Mouse (Mus musculus) hindbrain, embryonic 16.5 days (tissue): ENCODE data around the gene Tshb. TPM values are rescaled to one million over a fixed set of nuclear protein-coding genes. Genes with fewer than 3 reads are reported as not detected.

Experiments
- ATAC-seq: fragments of 200-750 bp; cut with Nextera tagmentation; 2 replicates; pipeline ENCODE4 v1.8.0; 2017; ENCODE audit warnings: moderate TSS enrichment, moderate library complexity
- H3K27ac ChIP-seq: fragments of 300-500 bp; sonication (generic); 2 replicates; pipeline ENCODE4 v1.5.1; 2014; ENCODE audit warnings: low read depth, mild to moderate bottlenecking, control low read depth, low read length, moderate library complexity
- H3K27me3 ChIP-seq: fragments of 300-500 bp; sonication (generic); replicated peaks from 2 replicates; pipeline ENCODE4 v1.6.1; 2014; ENCODE audit warnings: low read length; ENCODE audit not compliant: control insufficient read depth, insufficient read depth
- H3K36me3 ChIP-seq: fragments of 300-500 bp; sonication (generic); 2 replicates; pipeline ENCODE4 v1.6.1; 2014; ENCODE audit warnings: mild to moderate bottlenecking, low read length, moderate library complexity, mixed read lengths; ENCODE audit not compliant: control insufficient read depth, insufficient read depth
- H3K4me1 ChIP-seq: fragments of 300-500 bp; sonication (generic); 2 replicates; pipeline ENCODE4 v1.6.1; 2014; ENCODE audit warnings: low read depth, low read length; ENCODE audit not compliant: control insufficient read depth, insufficient read depth
- H3K4me2 ChIP-seq: fragments of 300-500 bp; sonication (generic); 2 replicates; pipeline ENCODE4 v1.6.1; 2014; ENCODE audit warnings: mild to moderate bottlenecking, low read length, control low read depth, moderate library complexity
- H3K4me3 ChIP-seq: fragments of 300-500 bp; sonication (generic); 2 replicates; pipeline ENCODE4 v1.5.1; 2014; ENCODE audit warnings: mild to moderate bottlenecking, low read length, control low read depth, moderate library complexity
- H3K9ac ChIP-seq: fragments of 300-500 bp; sonication (generic); 2 replicates; pipeline ENCODE4 v1.6.1; 2014; ENCODE audit warnings: low read depth, mild to moderate bottlenecking, control low read depth, low read length, moderate library complexity
- H3K9me3 ChIP-seq: fragments of 300-500 bp; sonication (generic); 2 replicates; pipeline ENCODE4 v1.6.1; 2014; ENCODE audit warnings: mild to moderate bottlenecking, low read length, moderate library complexity; ENCODE audit not compliant: control insufficient read depth
- WGBS: fragments of 180-500 bp; shearing (Covaris S2); extraction: QIAGEN DNeasy Blood & Tissue Kit; methylation state at CpG from one replicate; pipeline ENCODE4 v1.1.7; 2014; 5-methylcytosine and 5-hydroxymethylcytosine counted together
- polyA plus RNA-seq: library from polyadenylated mRNA; unstranded; fragments of >200 nt; fragmentation: Nextera tagmentation; extraction: Ambion mirVana; gene quantifications from 2 replicates; pipeline ENCODE4 v1.2.1, GENCODE M21; 2015

The Tshb gene
- polyA plus RNA-seq, 1 experiment from 2014 or later: 0.40 TPM

DNA sequence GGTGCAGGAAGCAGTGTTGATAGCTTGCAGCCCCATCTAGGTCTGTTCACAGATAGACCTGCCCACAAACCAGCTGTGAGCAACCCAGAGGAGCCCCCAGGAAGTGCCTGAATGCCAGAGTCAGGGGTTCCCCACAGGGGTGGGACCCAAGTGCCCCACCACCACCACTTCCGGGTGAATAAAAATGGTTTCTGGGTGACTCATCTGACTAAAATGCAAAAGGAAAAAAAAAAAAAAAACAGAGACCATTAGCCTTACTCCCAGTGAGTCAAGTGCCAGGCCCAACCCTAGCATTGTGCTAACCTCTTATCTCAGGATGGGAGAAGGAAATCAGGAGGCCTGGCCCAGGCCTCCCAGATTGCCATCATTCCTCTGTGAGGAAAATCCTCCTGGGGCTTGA is 26.7 kb downstream of the Tshb start:
- H3K4me1 ChIP-seq: no peaks in the 10 kb centered on the region
- WGBS: 65% methylated on average over 1 of the region's 1 CpGs
- ATAC-seq: no peak
- H3K27me3 ChIP-seq: no peaks in the 10 kb centered on the region
- no peaks in the 10 kb centered on the region for H3K9me3 ChIP-seq
- H3K36me3 ChIP-seq: peaks cover 6% of the 10 kb centered on the region; the same call in 1 of the 2 replicates
- no peak overlapping the region for H3K9ac ChIP-seq
- no peak overlapping the region for H3K27ac ChIP-seq
- H3K4me3 ChIP-seq: no peak overlapping the region
- no peak overlapping the region for H3K4me2 ChIP-seq

DNA sequence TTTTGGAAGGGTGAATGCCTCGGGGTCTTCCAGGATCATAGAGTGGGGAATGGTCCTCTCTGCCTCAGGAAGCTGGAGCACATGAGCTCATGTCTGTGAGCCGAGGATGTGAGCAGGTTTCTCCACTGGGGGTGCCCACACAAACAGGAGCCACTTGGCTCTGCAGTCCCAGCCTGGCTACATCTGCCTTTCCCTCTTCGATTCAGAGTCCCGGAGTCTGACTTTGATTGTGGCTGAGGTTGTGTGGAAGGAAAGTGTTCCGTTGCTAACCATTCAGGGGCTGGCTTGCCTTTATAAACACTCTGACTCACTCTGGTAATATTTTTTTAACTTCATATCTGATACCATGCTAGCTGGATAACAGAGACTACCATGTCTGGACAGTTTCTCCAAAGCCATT is 30.1 kb downstream of the Tshb start:
- no peak overlapping the region for H3K4me3 ChIP-seq
- no peaks in the 10 kb centered on the region for H3K9me3 ChIP-seq
- no peak overlapping the region for H3K9ac ChIP-seq
- no peak overlapping the region for H3K4me2 ChIP-seq
- H3K27ac ChIP-seq: no peak overlapping the region
- H3K4me1 ChIP-seq: no peaks in the 10 kb centered on the region
- 0 out of 2 replicates have a peak, but pooled peaks cover 4% of the 10 kb centered on the region for H3K36me3 ChIP-seq
- H3K27me3 ChIP-seq: no peaks in the 10 kb centered on the region
- 83% methylated on average over 5 of the region's 5 CpGs for WGBS
- ATAC-seq: no peak

DNA sequence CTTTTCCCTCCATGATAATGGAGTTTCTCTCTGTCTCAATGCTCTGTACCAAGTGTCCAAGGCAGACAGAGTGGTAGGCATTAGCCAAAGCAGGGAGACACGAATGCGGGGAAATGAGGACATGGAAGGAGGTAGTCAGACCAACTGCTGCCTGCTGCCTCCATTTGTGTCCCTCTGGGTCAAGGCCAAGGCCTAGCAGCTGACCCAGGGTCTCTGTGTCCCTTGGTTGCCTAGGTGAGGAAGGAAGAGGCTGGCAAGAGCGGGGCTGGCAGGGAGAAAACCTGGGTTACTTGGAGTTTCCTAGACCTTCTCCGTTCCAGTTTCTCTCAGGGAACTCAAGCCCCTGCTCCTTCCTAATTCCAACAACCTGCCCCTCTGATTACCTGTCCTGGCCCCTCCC is 30.5 kb downstream of the Tshb start:
- H3K9ac ChIP-seq: no peak overlapping the region
- no peak overlapping the region for H3K4me3 ChIP-seq
- WGBS: 97% methylated on average over 4 of the region's 4 CpGs
- H3K27ac ChIP-seq: no peak overlapping the region
- H3K9me3 ChIP-seq: no peaks in the 10 kb centered on the region
- 0 out of 2 replicates have a peak, but pooled peaks cover 4% of the 10 kb centered on the region for H3K36me3 ChIP-seq
- H3K4me1 ChIP-seq: no peaks in the 10 kb centered on the region
- H3K4me2 ChIP-seq: no peak overlapping the region
- no peak for ATAC-seq
- no peaks in the 10 kb centered on the region for H3K27me3 ChIP-seq

DNA sequence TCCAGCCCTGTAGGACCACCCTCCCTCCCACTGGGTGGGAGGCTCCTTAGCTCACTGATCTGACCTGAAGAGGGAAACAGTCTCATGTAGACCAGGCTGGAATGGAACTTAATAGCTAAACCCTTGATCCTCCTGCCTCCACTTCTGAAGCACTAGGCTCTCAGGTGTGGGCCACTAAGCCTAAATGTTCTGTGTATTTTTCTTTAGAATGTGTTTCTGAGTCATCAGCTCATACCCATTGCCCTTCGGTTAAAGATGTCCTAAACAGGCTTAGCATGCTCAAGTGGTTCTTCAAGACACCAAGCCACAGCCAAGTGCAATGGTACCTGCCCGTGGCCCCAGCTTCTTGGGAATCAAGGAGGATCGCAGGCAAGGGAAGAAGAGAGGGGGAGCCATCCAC is 31.0 kb downstream of the Tshb start:
- 0 out of 2 replicates have a peak, but pooled peaks cover 4% of the 10 kb centered on the region for H3K36me3 ChIP-seq
- H3K4me3 ChIP-seq: no peak overlapping the region
- WGBS: 98% methylated on average over 3 of the region's 3 CpGs
- H3K27me3 ChIP-seq: no peaks in the 10 kb centered on the region
- no peak for ATAC-seq
- H3K9me3 ChIP-seq: no peaks in the 10 kb centered on the region
- H3K9ac ChIP-seq: no peak overlapping the region
- no peak overlapping the region for H3K4me2 ChIP-seq
- no peaks in the 10 kb centered on the region for H3K4me1 ChIP-seq
- no peak overlapping the region for H3K27ac ChIP-seq

DNA sequence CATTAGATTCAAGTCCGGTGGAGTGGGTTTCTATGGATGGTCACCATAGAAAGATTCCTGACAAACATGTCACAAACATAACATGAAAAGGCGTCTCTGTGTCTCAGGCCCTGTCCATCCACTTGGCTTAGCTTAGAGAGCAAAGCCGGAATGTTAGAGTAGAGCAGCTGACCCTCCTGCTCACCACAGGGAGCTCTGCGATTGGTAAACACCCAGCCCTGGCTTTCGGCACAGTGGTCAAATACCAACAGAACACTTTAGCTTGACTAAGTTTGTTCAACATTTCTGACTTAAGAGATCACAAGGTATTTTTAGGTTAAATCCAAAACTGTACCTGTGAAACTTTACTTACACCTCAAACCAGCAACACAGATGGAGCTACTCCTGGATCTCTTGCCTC is 31.4 kb downstream of the Tshb start:
- ATAC-seq: no peak
- Histone ChIP-seq H3K9me3 (no peaks in the 10 kb centered on the region), H3K4me2 (no peak overlapping the region), H3K27me3 (no peaks in the 10 kb centered on the region), H3K9ac (no peak overlapping the region), H3K36me3 (0 out of 2 replicates have a peak, but pooled peaks cover 4% of the 10 kb centered on the region), H3K4me1 (no peaks in the 10 kb centered on the region), H3K4me3 (no peak overlapping the region), H3K27ac (no peak overlapping the region)
- 81% methylated on average over 5 of the region's 5 CpGs for WGBS

DNA sequence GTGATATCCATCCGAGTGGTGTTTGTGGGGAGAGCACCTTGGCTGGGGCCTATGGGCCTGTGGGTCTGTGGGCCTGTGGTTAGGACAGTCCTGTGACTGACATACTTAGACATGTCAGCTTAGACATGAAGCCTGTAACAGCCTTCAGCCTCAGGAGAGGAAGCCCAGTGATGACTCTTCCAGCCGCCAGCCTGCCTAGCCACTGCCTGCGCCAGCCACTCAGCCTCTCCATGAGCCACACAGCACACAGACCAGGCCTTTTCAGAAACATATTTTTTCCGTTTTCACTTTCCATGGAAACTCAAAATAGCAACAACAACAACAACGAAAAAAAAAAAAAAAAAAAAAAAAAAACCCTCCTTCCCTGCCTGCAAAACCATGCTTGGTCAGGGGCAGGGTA is 33.8 kb downstream of the Tshb start:
- no peak overlapping the region for H3K4me3 ChIP-seq
- no peaks in the 10 kb centered on the region for H3K27me3 ChIP-seq
- 86% methylated on average over 5 of the region's 5 CpGs for WGBS
- H3K9ac ChIP-seq: no peak overlapping the region
- H3K27ac ChIP-seq: no peak overlapping the region
- H3K4me1 ChIP-seq: peaks cover 7% of the 10 kb centered on the region
- H3K36me3 ChIP-seq: 0 out of 2 replicates have a peak, but pooled peaks cover 4% of the 10 kb centered on the region
- no peaks in the 10 kb centered on the region for H3K9me3 ChIP-seq
- ATAC-seq: no peak
- no peak overlapping the region for H3K4me2 ChIP-seq

DNA sequence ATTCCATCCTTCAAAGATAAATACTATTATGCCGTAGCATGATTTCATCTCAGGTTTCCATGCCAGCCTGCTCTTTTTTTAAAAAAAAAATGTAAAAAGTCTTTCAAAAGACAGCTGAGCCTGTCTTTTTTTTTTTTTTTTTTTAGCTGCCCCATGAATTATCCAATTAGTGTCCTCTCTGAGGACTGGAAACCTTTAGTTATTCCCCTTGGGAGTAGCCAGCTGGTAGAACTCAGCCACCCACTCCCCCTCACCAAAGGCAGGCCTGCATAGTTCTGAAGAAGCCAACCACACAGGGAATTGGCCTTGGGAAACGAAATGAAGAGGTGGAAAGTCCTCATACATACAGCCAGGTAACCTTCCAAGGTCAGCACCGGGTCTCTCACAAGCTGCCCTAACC is 34.5 kb downstream of the Tshb start:
- 0 out of 2 replicates have a peak, but pooled peaks cover 4% of the 10 kb centered on the region for H3K36me3 ChIP-seq
- no peak overlapping the region for H3K4me3 ChIP-seq
- no peaks in the 10 kb centered on the region for H3K9me3 ChIP-seq
- no peak overlapping the region for H3K4me2 ChIP-seq
- H3K27me3 ChIP-seq: no peaks in the 10 kb centered on the region
- no peak for ATAC-seq
- peaks cover 7% of the 10 kb centered on the region for H3K4me1 ChIP-seq
- 80% methylated on average over 3 of the region's 3 CpGs for WGBS
- H3K9ac ChIP-seq: no peak overlapping the region
- H3K27ac ChIP-seq: no peak overlapping the region

DNA sequence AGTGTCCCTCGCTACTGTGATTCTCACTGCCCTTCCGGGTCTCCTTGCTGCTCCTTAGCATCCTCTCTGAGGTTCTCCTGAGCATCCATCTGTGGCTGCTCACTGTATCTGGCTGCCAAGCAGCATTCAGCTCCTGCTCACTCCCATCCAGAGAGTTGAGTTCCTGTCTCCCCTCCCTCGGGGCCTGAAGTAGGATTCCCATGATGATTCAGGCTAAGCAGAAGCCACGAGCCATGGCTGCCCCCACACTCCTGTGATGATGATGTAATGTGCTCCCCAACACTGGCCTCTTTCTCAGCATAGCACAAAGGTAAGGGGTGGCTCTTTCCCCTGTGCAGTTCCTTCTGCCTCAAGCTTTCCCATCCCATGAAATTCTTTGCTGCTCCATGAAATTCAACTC is 36.3 kb downstream of the Tshb start:
- Histone ChIP-seq H3K4me1 (peaks cover 7% of the 10 kb centered on the region), H3K27ac (no peak overlapping the region), H3K4me3 (no peak overlapping the region), H3K27me3 (no peaks in the 10 kb centered on the region), H3K9ac (no peak overlapping the region), H3K36me3 (0 out of 2 replicates have a peak, but pooled peaks cover 4% of the 10 kb centered on the region), H3K4me2 (no peak overlapping the region), H3K9me3 (no peaks in the 10 kb centered on the region)
- ATAC-seq: no peak
- 82% methylated on average over 4 of the region's 4 CpGs for WGBS

DNA sequence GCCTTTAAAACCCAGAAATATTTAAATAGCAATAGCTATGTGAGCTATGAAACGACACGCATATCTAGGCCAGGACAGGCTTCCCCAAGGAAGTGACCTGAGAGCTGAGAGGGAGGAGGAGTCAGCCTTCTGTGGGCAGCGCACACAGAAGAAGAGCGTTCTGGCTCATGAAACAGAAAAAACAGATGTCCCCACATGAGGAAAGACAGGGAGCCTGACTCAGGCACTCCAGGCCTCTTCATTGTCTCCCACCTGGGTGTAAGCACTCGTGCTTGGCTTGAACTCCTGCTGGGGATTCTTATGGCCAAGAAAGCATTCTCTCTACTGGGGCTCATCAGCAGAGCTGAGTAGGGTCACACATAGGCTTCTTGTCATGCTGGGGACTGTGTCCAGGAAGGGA is 37.9 kb downstream of the Tshb start:
- 50% methylated on average over 5 of the region's 5 CpGs for WGBS
- no peaks in the 10 kb centered on the region for H3K36me3 ChIP-seq
- no peak overlapping the region for H3K4me3 ChIP-seq
- no peak overlapping the region for H3K27ac ChIP-seq
- no peak overlapping the region for H3K9ac ChIP-seq
- peaks cover 7% of the 10 kb centered on the region for H3K4me1 ChIP-seq
- no peaks in the 10 kb centered on the region for H3K9me3 ChIP-seq
- no peak overlapping the region for H3K4me2 ChIP-seq
- ATAC-seq: no peak
- no peaks in the 10 kb centered on the region for H3K27me3 ChIP-seq
